Mouse (Mus musculus): ENCODE measurements around the gene D17H6S53E.

- TF ChIP-seq CTCF (IDR thresholded peaks at IDR 0.05) (no peak), POLR2A (IDR thresholded peaks at IDR 0.05; ENCODE audit: insufficient read depth, low read depth, low read length) (no peak), EP300 (IDR thresholded peaks at IDR 0.05; ENCODE audit: insufficient read depth, low read depth, low read length) (no peak)
Measured at GRCm38 (mm10) chr17:35135591-35136320, 9.6 kb downstream of the D17H6S53E start.

All from heart, adult 2 months (tissue).